Mouse (Mus musculus) ES-Bruce4 (cell line): ENCODE results near the gene H2afj.

Experiments
- CTCF ChIP-seq: IDR thresholded peaks from one replicate; pipeline ENCODE4 v1.8.1; 2011; ENCODE audit warnings: low read depth, low read length
- EP300 ChIP-seq: IDR thresholded peaks from 2 replicates; pipeline ENCODE4 v1.6.1; 2011; ENCODE audit warnings: low read depth, low read length; ENCODE audit not compliant: insufficient read depth
- POLR2A ChIP-seq: IDR thresholded peaks from one replicate; pipeline ENCODE4 v1.8.1; 2011; ENCODE audit warnings: low read length; ENCODE audit not compliant: insufficient read depth

- TF ChIP-seq CTCF, result no peak
- TF ChIP-seq EP300, result no peak
- TF ChIP-seq POLR2A, result peak; percentile 74
Measured at GRCm38 (mm10) chr6:136808014-136808417, at the start of gene H2afj.
